Mouse (Mus musculus) B cell, adult 67 days (primary cell): ENCODE results near the gene Kidins220. TPM values are rescaled to one million over a fixed set of nuclear protein-coding genes. Genes with fewer than 3 reads are reported as not detected.

Experiments
- total RNA-seq, 2 experiments: library from RNA; stranded (reverse); gene quantifications; 4 replicates each; pipeline ENCODE4 v1.2.4; 2023

Gene Kidins220
- total RNA-seq: 10 to 100 TPM; 86.5 to 94.9 TPM

GRCm38 (mm10) chr12:24974446-24975114, at the start of gene Kidins220:
TSS of gene Kidins220 (plus strand) at chr12:24974925.

GRCm38 (mm10) chr12:25097052-25097209, 122.2 kb downstream of the Kidins220 start, which contains the start of gene Id2:
TSS of gene Id2 (minus strand) at chr12:25097140.

Other genes starting within 250 kb of the Kidins220 start
- not detected for gene Mboat2, start 144.0 kb upstream of the Kidins220 start, total RNA-seq
- gene Id2, start 122.2 kb downstream of the Kidins220 start, total RNA-seq: 1 to 10 TPM; 8.6 TPM